Mouse (Mus musculus): Measurements from ENCODE around the gene Myh14. TPM values are rescaled to one million over a fixed set of nuclear protein-coding genes. Genes with fewer than 3 reads are reported as not detected.

Myh14 gene
- polyA plus RNA-seq, 1 experiment from 2014 or later = 2.4 TPM

GRCm38 (mm10) chr7:44693427-44694175 is 23.0 kb upstream of the Myh14 start:
- H3K9me3 ChIP-seq = no peaks in the 10 kb centered on the region
- peaks cover 12% of the 10 kb centered on the region for H3K4me1 ChIP-seq (replicated peaks)
- no peak overlapping the region for H3K4me3 ChIP-seq
- DNase-seq (ENCODE audit: low spot score) = no peak
- no peaks in the 10 kb centered on the region for H3K36me3 ChIP-seq
- no peak overlapping the region for H3K27ac ChIP-seq
- WGBS = 76% methylated on average over 10 of the region's 10 CpGs
- H3K27me3 ChIP-seq (ENCODE audit: insufficient read depth, poor library complexity, severe bottlenecking) = peaks cover 10% of the 10 kb centered on the region; the same call in 1 of the 2 replicates

- H3K4me1 ChIP-seq (replicated peaks) = peaks cover 5% of the 10 kb centered on the region; the same call in 1 of the 2 replicates
- H3K4me3 ChIP-seq = no peak overlapping the region
- DNase-seq (ENCODE audit: low spot score) = no peak
- H3K36me3 ChIP-seq = no peaks in the 10 kb centered on the region
- 95% methylated on average over 7 of the region's 7 CpGs for WGBS
- H3K27ac ChIP-seq = no peak overlapping the region
- no peaks in the 10 kb centered on the region for H3K27me3 ChIP-seq (ENCODE audit: insufficient read depth, poor library complexity, severe bottlenecking)
- no peaks in the 10 kb centered on the region for H3K9me3 ChIP-seq
Observed at GRCm38 (mm10) chr7:44689331-44689730, 18.7 kb upstream of the Myh14 start.

- 68% methylated on average over 3 of the region's 3 CpGs for WGBS
- no peaks in the 10 kb centered on the region for H3K27me3 ChIP-seq (ENCODE audit: insufficient read depth, poor library complexity, severe bottlenecking)
Observed at GRCm38 (mm10) chr7:44688890-44689289, 18.2 kb upstream of the Myh14 start.

GRCm38 (mm10) chr7:44685531-44686402 is 15.1 kb upstream of the Myh14 start:
- no peaks in the 10 kb centered on the region for H3K27me3 ChIP-seq (ENCODE audit: insufficient read depth, poor library complexity, severe bottlenecking)
- 0 out of 2 replicates have a peak, but pooled peaks cover 4% of the 10 kb centered on the region for H3K9me3 ChIP-seq
- H3K4me1 ChIP-seq (replicated peaks) = peaks cover 5% of the 10 kb centered on the region; the same call in 1 of the 2 replicates
- no peak for DNase-seq (ENCODE audit: low spot score)
- WGBS = 75% methylated on average over 17 of the region's 17 CpGs
- H3K4me3 ChIP-seq = no peak overlapping the region
- H3K36me3 ChIP-seq = no peaks in the 10 kb centered on the region
- no peak overlapping the region for H3K27ac ChIP-seq

More at GRCm38 (mm10) chr7:44688890-44689289, 18.2 kb upstream of the Myh14 start:
- H3K27ac ChIP-seq = no peak overlapping the region
- H3K4me1 ChIP-seq (replicated peaks) = peaks cover 5% of the 10 kb centered on the region; the same call in 1 of the 2 replicates
- no peak overlapping the region for H3K4me3 ChIP-seq
- no peak for DNase-seq (ENCODE audit: low spot score)
- H3K36me3 ChIP-seq = no peaks in the 10 kb centered on the region
- H3K9me3 ChIP-seq = no peaks in the 10 kb centered on the region

- 83% methylated on average over 8 of the region's 8 CpGs for WGBS
- Histone ChIP-seq H3K9me3 (0 out of 2 replicates have a peak, but pooled peaks cover 4% of the 10 kb centered on the region), H3K27me3 (ENCODE audit: insufficient read depth, poor library complexity, severe bottlenecking) (no peaks in the 10 kb centered on the region), H3K27ac (no peak overlapping the region), H3K4me3 (no peak overlapping the region), H3K4me1 (replicated peaks) (peaks cover 5% of the 10 kb centered on the region; the same call in 1 of the 2 replicates), H3K36me3 (no peaks in the 10 kb centered on the region)
- DNase-seq (ENCODE audit: low spot score) = no peak
Observed at GRCm38 (mm10) chr7:44683656-44684055, 13.0 kb upstream of the Myh14 start.

- no peak overlapping the region for H3K4me3 ChIP-seq
- H3K27ac ChIP-seq = no peak overlapping the region
- no peaks in the 10 kb centered on the region for H3K36me3 ChIP-seq
- peaks cover 16% of the 10 kb centered on the region for H3K27me3 ChIP-seq (ENCODE audit: insufficient read depth, poor library complexity, severe bottlenecking)
- peaks cover 6% of the 10 kb centered on the region for H3K4me1 ChIP-seq (replicated peaks)
- DNase-seq (ENCODE audit: low spot score) = no peak
- 0 out of 2 replicates have a peak, but pooled peaks cover 7% of the 10 kb centered on the region for H3K9me3 ChIP-seq
- WGBS = 71% methylated on average over 2 of the region's 2 CpGs
Observed at GRCm38 (mm10) chr7:44676611-44677010, 6.0 kb upstream of the Myh14 start.

GRCm38 (mm10) chr7:44676126-44676525 is 5.5 kb upstream of the Myh14 start:
- no peak for DNase-seq (ENCODE audit: low spot score)
- Histone ChIP-seq H3K27ac (no peak overlapping the region), H3K36me3 (no peaks in the 10 kb centered on the region), H3K9me3 (0 out of 2 replicates have a peak, but pooled peaks cover 4% of the 10 kb centered on the region), H3K27me3 (ENCODE audit: insufficient read depth, poor library complexity, severe bottlenecking) (peaks cover 20% of the 10 kb centered on the region), H3K4me3 (no peak overlapping the region), H3K4me1 (replicated peaks) (peaks cover 11% of the 10 kb centered on the region)
- WGBS = 62% methylated on average over 4 of the region's 4 CpGs

GRCm38 (mm10) chr7:44675171-44675570 is 4.5 kb upstream of the Myh14 start:
- Histone ChIP-seq H3K36me3 (no peaks in the 10 kb centered on the region), H3K4me3 (no peak overlapping the region), H3K9me3 (0 out of 2 replicates have a peak, but pooled peaks cover 4% of the 10 kb centered on the region), H3K27me3 (ENCODE audit: insufficient read depth, poor library complexity, severe bottlenecking) (peaks cover 29% of the 10 kb centered on the region), H3K27ac (no peak overlapping the region), H3K4me1 (replicated peaks) (peaks cover 21% of the 10 kb centered on the region)
- WGBS = 71% methylated on average over 6 of the region's 6 CpGs
- DNase-seq (ENCODE audit: low spot score) = no peak

- 0 out of 2 replicates have a peak, but pooled peaks cover 4% of the 10 kb centered on the region for H3K9me3 ChIP-seq
- peaks cover 35% of the 10 kb centered on the region for H3K27me3 ChIP-seq (ENCODE audit: insufficient read depth, poor library complexity, severe bottlenecking)
- H3K4me3 ChIP-seq = no peak overlapping the region
- DNase-seq (ENCODE audit: low spot score) = no peak
- no peaks in the 10 kb centered on the region for H3K36me3 ChIP-seq
- peaks cover 21% of the 10 kb centered on the region for H3K4me1 ChIP-seq (replicated peaks)
- no peak overlapping the region for H3K27ac ChIP-seq
- WGBS = 75% methylated on average over 4 of the region's 4 CpGs
Observed at GRCm38 (mm10) chr7:44674511-44674910, 3.9 kb upstream of the Myh14 start.

GRCm38 (mm10) chr7:44672193-44672592 is 1.6 kb upstream of the Myh14 start:
- Histone ChIP-seq H3K27me3 (ENCODE audit: insufficient read depth, poor library complexity, severe bottlenecking) (peaks cover 58% of the 10 kb centered on the region), H3K9me3 (0 out of 2 replicates have a peak, but pooled peaks cover 4% of the 10 kb centered on the region), H3K36me3 (no peaks in the 10 kb centered on the region), H3K27ac (peak overlapping the region; percentile 16; the same call in 1 of the 2 replicates), H3K4me3 (no peak overlapping the region), H3K4me1 (replicated peaks) (peaks cover 24% of the 10 kb centered on the region)
- no peak for DNase-seq (ENCODE audit: low spot score)
- WGBS = 78% methylated on average over 5 of the region's 5 CpGs

- H3K27ac ChIP-seq = no peak overlapping the region
- peaks cover 60% of the 10 kb centered on the region for H3K27me3 ChIP-seq (ENCODE audit: insufficient read depth, poor library complexity, severe bottlenecking)
- peaks cover 24% of the 10 kb centered on the region for H3K4me1 ChIP-seq (replicated peaks)
- WGBS = 16% methylated on average over 21 of the region's 21 CpGs
- no peak for DNase-seq (ENCODE audit: low spot score)
- H3K9me3 ChIP-seq = no peaks in the 10 kb centered on the region
- no peak overlapping the region for H3K4me3 ChIP-seq
- no peaks in the 10 kb centered on the region for H3K36me3 ChIP-seq
Observed at GRCm38 (mm10) chr7:44669103-44669502, 1.5 kb downstream of the Myh14 start.

- Histone ChIP-seq H3K27me3 (ENCODE audit: insufficient read depth, poor library complexity, severe bottlenecking) (peaks cover 59% of the 10 kb centered on the region), H3K9me3 (no peaks in the 10 kb centered on the region)
- WGBS = 68% methylated on average over 13 of the region's 13 CpGs
Observed at GRCm38 (mm10) chr7:44667996-44668738, 2.5 kb downstream of the Myh14 start.

More at GRCm38 (mm10) chr7:44667996-44668738, 2.5 kb downstream of the Myh14 start:
- H3K4me3 ChIP-seq = no peak overlapping the region
- H3K36me3 ChIP-seq = no peaks in the 10 kb centered on the region
- H3K27ac ChIP-seq = no peak overlapping the region
- no peak for DNase-seq (ENCODE audit: low spot score)
- peaks cover 24% of the 10 kb centered on the region for H3K4me1 ChIP-seq (replicated peaks)

Data from hindbrain, embryonic 10.5 days (tissue).